Mouse (Mus musculus) MEL-GATA-1-ER (cell line): ENCODE data around the gene Vsig10l.

ENCODE experiments used
- DNase-seq: peaks from one replicate; pipeline ENCODE4 v3.0.0-alpha.2; 2012; ENCODE audit warnings: low read depth; ENCODE audit errors: extremely low read depth

The Vsig10l gene

GRCm38 (mm10) chr7:43518341-43518740 is 55.4 kb downstream of the Vsig10l start:
- no peak for DNase-seq
